Mouse (Mus musculus) lung, adult 2 months (tissue): ENCODE measurements around the gene Olfr462. TPM values are rescaled to one million over a fixed set of nuclear protein-coding genes. Genes with fewer than 3 reads are reported as not detected.

Experiments used
- DNase-seq: peaks from one replicate; pipeline ENCODE4 v3.0.0; 2022
- H3K4me1 ChIP-seq: fragments of 200-500 bp; 2 replicates; pipeline ENCODE4 v1.6.1; 2011; ENCODE audit warnings: low read length; ENCODE audit not compliant: control insufficient read depth, insufficient read depth
- H3K4me3 ChIP-seq: fragments of 200-500 bp; replicated peaks from 2 replicates; pipeline ENCODE3; 2011; ENCODE audit warnings: low read depth, mild to moderate bottlenecking, control low read depth, low read length; ENCODE audit errors: extremely low read depth
- CTCF ChIP-seq: fragments of 200-500 bp; IDR thresholded peaks from 2 replicates; pipeline ENCODE4 v1.5.1; 2011; ENCODE audit warnings: mild to moderate bottlenecking, low read length, control low read depth; ENCODE audit not compliant: insufficient read depth
- POLR2A ChIP-seq: fragments of 200-500 bp; IDR thresholded peaks from 2 replicates; pipeline ENCODE4 v1.6.1; 2011; ENCODE audit warnings: low read depth, mild to moderate bottlenecking, control low read depth, low read length, borderline replicate concordance; ENCODE audit errors: extremely low read depth
- WGBS: fragments of 180-500 bp; shearing (Covaris S2); methylation state at CpG from one replicate; pipeline ENCODE4 v1.1.7; 2018; 5-methylcytosine and 5-hydroxymethylcytosine counted together
- polyA plus RNA-seq: library from polyadenylated mRNA; depleted of rRNA; stranded (reverse); fragments of >200 nt; gene quantifications from 2 replicates; pipeline ENCODE4 v1.2.3, GENCODE M21; 2012; rRNA removed

The Olfr462 gene
- polyA plus RNA-seq, 1 experiment: not detected

DNA sequence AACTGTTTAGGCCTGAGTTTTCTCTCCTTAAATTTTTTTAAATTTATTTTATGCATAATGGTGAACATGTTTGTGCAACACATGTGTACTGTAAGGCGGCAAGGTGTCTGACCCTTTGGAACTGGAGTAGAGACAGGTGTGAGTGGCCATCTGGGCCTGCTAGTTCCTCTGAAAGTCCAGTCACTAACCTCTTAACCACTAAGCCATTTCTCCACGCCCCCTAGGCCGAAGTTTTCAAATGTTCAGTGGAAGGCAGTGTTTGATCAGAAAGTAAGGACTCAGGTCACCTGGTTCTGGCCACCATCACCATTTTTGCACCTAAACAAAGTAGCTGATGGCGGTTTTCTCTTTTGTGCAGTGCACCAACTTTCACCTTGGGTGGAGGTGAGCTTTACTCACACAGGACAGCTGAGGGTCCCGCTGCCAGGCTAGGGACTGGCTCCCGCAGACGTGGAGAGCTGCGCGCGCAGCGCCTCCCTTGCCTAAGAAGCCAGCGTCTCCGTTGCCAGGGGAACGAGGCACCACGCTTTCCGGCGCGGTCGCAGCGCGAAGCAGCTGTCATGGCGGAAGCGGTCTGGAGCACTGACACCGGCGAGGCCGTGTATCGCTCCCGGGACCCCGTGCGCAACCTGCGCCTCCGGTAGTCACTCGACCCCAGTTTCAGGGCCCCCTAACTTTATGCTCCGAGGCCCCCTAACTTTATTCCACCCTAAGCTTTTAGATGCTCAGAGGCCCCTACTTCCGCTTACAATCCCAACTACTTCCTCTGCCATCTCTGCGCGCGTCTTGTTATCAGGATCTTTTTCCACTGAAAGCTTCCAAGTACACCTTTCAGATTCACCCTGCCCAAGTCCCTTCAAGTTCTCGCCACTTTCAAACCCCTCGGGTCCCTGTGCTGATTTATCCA lies 39.1 kb downstream of the Olfr462 start, which contains the start of gene Mks1:
Mks1 (plus strand) TSS at position 526 of the 907 bp plus-strand sequence.
- peak; percentile 85 for DNase-seq
- Histone ChIP-seq H3K4me3 (peak within 1 kb of the TSS; percentile 58), H3K4me1 (peaks cover 2% of the 10 kb centered on the region; the same call in 1 of the 2 replicates)
- TF ChIP-seq CTCF (no peak), POLR2A (peak; percentile 83; the same call in 1 of the 2 replicates)
- WGBS: 3% methylated on average over 40 of the region's 40 CpGs

- DNase-seq: no peak
- no peak overlapping the region for H3K4me3 ChIP-seq
- H3K4me1 ChIP-seq: peaks cover 2% of the 10 kb centered on the region; the same call in 1 of the 2 replicates
- WGBS: 55% methylated on average over 6 of the region's 6 CpGs
- TF ChIP-seq POLR2A (no peak), CTCF (no peak)
These were observed 44.2 kb downstream of the Olfr462 start for GRCm38 (mm10) chr11:87847884-87848283.

- DNase-seq: no peak
- no peak for TF ChIP-seq CTCF
- TF ChIP-seq POLR2A: no peak
- WGBS: 81% methylated on average over 12 of the region's 12 CpGs
- H3K4me1 ChIP-seq: no peaks in the 10 kb centered on the region
- no peak overlapping the region for H3K4me3 ChIP-seq
These were observed 45.0 kb downstream of the Olfr462 start for GRCm38 (mm10) chr11:87846968-87847600.

GRCm38 (mm10) chr11:87841436-87841835 lies 50.6 kb downstream of the Olfr462 start:
- Histone ChIP-seq H3K4me1 (no peaks in the 10 kb centered on the region; the same call in 1 of the 2 replicates), H3K4me3 (no peak overlapping the region)
- no peak for TF ChIP-seq POLR2A
- no peak for TF ChIP-seq CTCF
- DNase-seq: no peak
- WGBS: 81% methylated on average over 3 of the region's 3 CpGs

DNA sequence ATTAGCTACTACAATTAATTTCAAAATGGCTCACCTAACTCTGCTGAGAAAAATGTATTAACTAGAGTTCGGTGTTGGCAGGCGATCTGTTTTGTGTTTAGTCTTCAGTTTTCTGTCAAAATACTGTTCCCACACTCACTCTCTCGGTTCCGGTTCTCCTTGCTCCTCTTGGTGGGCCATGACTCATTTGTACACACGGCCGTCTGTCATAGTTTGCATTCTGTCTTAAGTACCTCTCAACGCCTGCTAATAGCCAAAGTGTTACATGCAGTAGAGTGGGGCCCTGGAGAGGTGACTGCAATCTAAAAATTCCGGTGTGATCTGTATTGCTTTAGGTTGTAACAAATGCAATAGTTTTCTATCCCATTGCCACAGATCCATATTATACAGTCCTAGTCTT lies 51.4 kb downstream of the Olfr462 start:
- peak; percentile 14 for DNase-seq
- TF ChIP-seq POLR2A: no peak
- TF ChIP-seq CTCF: no peak
- 55% methylated on average over 8 of the region's 8 CpGs for WGBS

More for the DNA sequence above, 51.4 kb downstream of the Olfr462 start:
- H3K4me1 ChIP-seq: no peaks in the 10 kb centered on the region; the same call in 1 of the 2 replicates
- H3K4me3 ChIP-seq: no peak overlapping the region

Other genes with a start within 250 kb of the Olfr462 start
- 10.5 and 12.6 TPM in 2 replicates for gene Rnf43, start 229.5 kb downstream of the Olfr462 start, polyA plus RNA-seq
- 44.7 and 73.4 TPM in 2 replicates for gene Supt4a, start 154.7 kb downstream of the Olfr462 start, polyA plus RNA-seq
- gene Tspoap1, start 131.7 kb downstream of the Olfr462 start, polyA plus RNA-seq: 5.8 TPM in 2 replicates
- gene Mpo, start 98.7 kb downstream of the Olfr462 start, polyA plus RNA-seq: 0.11 and 0.60 TPM in 2 replicates
- gene Lpo, start 64.0 kb downstream of the Olfr462 start, polyA plus RNA-seq: 0.85 TPM in 1 of 2 replicates, not detected in the other
- gene Mks1, start 39.1 kb downstream of the Olfr462 start, polyA plus RNA-seq: 8.5 and 10.0 TPM in 2 replicates
- 0.24 TPM in 1 of 2 replicates, not detected in the other for gene Epx, start 16.7 kb downstream of the Olfr462 start, polyA plus RNA-seq
- not detected in 2 replicates for gene Olfr463, start 5.1 kb upstream of the Olfr462 start, polyA plus RNA-seq
- 0.34 and 0.53 TPM in 2 replicates for gene Olfr464, start 28.7 kb upstream of the Olfr462 start, polyA plus RNA-seq
- 91.2 and 105 TPM in 2 replicates for gene Dynll2, start 95.3 kb upstream of the Olfr462 start, polyA plus RNA-seq
- 76.5 and 93.4 TPM in 2 replicates for gene Srsf1, start 155.1 kb upstream of the Olfr462 start, polyA plus RNA-seq
- 22.4 and 26.5 TPM in 2 replicates for gene Vezf1, start 176.0 kb upstream of the Olfr462 start, polyA plus RNA-seq
- gene Cuedc1, start 205.8 kb upstream of the Olfr462 start, polyA plus RNA-seq: 40.7 and 42.9 TPM in 2 replicates